Mouse (Mus musculus) naive thymus-derived CD4-positive, alpha-beta T cell, adult 5 months (primary cell): Measurements from ENCODE around the gene Sash1. TPM values are rescaled to one million over a fixed set of nuclear protein-coding genes. Genes with fewer than 3 reads are reported as not detected.

Source experiments
- polyA plus RNA-seq: library from polyadenylated mRNA; unstranded; fragments of 100-300 nt; shearing (Covaris generic); gene quantifications from one replicate; pipeline ENCODE4 v1.2.1, GENCODE M21; 2017

Sash1 gene
- not detected for polyA plus RNA-seq

GRCm38 (mm10) chr10:8885630-8886527 is at the start of gene Sash1:
Gene Sash1, minus strand, starts transcription at chr10:8886070.

